Mouse (Mus musculus): ENCODE measurements around the gene Rab34.
A peak's percentile ranks its signal among the peaks of the same experiment; 100 is the strongest.

Gene Rab34

DNA sequence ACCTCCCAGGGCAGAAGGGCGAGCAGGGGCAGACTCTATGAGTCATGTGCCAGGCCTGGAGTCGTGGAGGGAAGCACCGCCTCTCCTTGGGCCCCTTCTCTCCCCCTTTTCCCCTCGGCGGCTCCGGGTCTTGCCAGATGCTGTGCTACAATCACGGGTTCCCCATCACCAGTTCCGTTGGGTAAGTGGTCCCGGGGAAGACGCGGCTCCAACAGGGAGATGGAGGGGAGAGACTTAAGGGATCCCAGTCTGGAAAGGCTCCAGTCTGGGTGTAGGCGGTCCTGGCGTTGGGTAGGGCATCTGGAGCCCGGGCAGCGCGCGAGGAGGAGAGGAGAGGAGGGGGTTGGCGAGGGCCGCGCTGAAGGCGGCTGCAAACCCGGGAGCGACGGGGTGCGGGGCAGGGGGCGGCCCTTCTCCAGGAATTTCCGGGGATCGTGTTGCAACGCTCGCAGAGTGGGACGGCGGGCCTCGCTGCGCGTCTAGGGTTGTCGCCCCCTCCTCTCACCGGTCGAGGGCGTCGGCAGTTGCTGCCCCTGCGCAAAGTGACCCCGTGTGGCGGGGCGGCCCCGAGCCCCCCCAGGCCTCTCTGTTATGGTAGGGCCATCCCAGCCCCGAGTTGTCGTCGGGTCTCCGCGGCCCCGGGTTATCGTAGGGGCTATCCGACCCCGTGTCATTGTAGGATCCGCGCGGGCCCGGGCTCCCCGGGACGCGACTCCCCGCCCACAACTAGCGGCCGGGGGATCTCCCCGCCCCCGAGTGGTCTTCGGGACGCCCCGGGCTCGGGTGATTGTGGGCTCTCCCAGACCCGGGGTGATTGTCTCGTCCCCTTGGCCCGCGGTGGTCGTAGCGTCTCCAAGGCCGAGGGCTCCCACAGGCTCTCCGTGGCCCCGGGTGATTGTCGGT, at the start of gene Rab34:
TSS of gene Rab34 (plus strand) at position 100 of the 903 bp plus-strand sequence.
- peak; percentile 88 for DNase-seq (ENCODE audit: extremely low read depth, insufficient read length, low spot score)

DNA sequence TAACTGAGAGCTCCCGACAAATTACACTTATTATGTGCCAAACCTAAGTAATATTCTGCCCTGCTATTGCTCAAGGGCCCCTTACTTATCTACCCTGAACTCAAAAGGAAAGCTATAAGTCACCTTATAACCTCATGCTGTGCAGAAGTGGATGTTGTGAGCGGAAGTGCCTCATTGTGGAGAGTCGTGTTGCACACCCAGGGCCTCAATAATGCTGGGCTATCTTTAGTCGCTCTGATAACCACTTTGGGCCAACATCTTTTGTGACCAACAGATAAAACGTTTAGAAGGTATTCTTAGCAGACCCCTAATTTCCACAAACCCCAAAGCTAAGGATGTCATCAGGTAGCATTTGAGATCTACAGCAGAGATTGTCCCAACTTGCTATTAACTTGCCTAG, 47.6 kb upstream of the Rab34 start:
- no peak for DNase-seq (ENCODE audit: extremely low read depth, insufficient read length, low spot score)

DNA sequence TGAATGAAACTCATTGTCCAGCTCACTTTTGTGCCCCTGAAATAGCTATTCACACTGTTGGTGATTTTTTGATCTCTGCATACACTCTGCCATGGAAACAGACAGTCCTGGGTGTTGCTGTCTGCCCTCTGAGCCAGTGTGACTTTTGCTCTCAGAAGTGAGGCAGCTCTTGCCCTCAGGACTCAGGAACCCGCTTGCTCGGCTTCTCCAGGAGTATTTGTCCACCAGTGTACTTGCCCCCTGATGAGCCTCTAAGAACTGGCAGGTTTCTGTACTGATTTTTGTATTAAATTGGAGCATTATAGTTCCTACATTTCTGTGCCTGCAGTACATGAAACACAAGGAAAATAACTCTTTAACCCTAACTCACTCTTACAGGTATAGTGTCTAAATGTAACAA, 44.7 kb upstream of the Rab34 start:
- no peak for DNase-seq (ENCODE audit: extremely low read depth, insufficient read length, low spot score)

DNA sequence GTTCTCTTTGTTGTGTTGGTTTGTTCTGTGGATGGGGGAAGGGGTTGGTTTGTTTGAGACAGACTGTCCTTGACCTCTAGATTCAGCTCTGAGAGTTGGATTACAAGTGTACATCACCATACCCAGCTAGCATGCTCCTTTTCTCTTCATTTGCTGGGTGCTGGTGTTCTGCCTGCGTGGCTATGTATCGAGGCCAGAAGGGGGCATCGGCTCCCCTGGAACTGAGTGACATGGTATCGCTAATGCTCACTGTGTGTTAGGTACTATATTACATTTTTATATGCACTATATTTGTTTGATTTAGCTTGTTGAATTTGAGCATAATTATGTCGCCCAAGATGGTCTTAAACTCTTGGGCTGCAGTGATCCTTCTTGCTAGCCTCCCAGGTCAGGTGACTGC, 42.1 kb upstream of the Rab34 start:
- no peak for DNase-seq (ENCODE audit: extremely low read depth, insufficient read length, low spot score)

DNA sequence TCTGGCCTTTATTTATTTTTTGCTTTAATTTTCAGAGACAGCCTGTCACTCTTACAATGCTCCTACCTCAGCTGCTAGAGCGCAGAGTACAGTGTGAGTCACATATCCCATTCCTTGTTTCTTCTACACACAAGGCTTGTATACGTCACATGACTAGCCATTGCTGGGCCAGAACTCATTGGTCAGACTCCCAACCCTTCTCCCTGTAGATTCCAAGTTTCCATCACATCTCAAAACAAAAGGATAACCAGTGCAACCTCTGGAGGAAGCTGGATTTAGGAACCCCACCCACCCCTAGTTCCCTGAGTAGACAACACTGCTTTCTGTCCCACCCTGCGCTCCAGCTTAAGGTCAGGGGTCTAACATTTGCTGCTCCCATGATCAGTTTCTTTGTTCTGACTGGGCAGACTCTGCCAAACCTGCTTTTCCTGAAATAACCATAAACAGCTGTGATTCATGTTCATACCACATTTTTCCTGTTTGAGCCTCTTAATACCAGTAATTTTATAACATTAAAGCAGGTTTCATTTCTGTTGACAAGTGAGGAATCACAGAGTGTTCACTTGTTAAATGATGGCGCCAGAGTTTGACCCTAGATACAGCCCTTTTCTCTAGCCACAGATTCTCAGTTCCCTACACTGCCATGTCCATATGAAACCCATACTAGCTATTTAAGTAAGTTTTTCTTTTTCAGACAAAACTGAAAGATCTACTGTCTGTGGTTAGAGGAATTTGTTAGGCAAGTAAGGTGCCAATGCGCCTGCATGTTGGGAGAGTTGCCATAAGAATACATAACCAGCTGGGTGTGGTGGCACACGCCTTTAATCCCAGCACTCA, 41.3 kb upstream of the Rab34 start:
- no peak for DNase-seq (ENCODE audit: extremely low read depth, insufficient read length, low spot score)

DNA sequence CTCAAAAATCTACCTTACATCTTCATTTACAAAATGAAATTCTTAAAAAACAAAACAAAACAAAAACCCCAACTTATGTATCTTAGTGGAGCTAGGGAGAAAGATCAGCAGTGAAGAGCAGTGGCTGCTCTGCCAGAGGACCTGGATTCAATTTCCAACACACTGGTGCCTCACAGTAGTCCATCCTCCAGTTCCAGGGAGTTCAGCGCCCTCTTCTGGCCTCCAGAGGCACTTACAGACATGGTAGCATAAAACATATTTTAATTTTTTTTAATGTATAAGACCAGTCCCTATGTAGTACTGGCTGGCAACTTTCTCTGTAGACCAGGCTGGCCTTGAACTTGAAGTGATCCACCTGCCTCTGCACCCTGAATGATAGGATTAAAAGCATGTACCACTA, 37.1 kb upstream of the Rab34 start:
- no peak for DNase-seq (ENCODE audit: extremely low read depth, insufficient read length, low spot score)

DNA sequence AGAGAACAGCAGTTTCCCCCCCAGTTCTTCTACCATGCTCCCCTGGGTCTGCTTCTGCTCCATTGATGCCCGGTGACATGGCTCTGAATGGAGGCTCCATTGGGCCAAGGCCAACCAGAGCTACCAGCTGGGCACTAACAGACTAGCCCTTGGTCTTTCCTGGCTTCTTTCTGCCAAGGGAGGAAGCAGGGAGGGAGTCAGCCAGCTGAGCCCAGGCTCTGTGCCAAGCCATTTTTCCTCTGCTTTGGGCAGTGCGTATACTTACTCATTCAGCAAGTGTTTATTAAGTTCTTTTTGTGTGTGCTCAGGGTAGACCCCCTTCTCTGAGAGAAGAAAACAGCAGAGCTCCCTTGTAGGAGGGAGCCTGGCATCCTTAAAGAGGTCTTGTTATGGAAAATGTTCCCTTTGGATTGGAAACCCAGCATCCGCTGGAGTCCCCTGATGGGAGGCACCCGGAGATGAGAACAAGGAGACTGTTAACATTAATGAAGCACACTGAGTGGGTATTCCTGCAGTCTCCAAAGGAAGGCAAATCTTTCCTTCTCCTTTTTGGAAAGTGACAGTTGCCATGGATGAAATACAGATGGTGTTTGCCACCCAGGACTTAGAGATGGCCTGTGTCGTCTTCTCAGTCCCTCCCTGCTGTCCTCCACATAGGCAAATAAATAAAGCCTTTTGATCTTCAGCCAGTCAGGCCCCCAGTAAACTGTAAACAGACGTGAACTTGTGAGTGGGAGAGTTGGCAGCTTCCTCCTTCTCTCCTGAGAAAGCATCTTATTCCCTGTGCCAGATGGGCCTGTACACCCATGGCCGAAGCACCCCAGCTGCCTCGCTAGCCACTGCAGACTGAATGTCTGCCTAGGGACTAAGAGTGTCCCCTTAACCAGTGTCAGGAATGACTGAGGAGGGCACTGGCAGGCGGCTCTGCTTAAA, 35.7 kb upstream of the Rab34 start:
- DNase-seq (ENCODE audit: extremely low read depth, insufficient read length, low spot score) = no peak

DNA sequence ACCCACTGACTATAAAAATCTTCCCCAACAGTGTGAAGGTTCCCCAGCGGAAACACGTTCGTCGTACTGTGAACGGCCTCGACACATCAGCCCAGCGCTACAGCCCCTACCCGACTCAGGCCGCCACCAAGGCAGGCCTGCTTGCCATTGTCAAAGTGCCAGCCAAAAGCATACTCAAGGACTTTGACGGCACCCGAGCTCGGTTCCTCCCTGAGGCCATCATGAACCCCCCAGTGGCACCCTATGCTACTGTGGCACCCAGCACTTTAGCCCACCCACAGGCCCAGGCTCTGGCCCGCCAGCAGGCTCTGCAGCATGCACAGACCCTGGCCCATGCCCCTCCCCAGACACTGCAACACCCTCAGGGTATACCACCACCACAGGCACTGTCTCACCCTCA, 34.5 kb upstream of the Rab34 start:
- no peak for DNase-seq (ENCODE audit: extremely low read depth, insufficient read length, low spot score)

DNA sequence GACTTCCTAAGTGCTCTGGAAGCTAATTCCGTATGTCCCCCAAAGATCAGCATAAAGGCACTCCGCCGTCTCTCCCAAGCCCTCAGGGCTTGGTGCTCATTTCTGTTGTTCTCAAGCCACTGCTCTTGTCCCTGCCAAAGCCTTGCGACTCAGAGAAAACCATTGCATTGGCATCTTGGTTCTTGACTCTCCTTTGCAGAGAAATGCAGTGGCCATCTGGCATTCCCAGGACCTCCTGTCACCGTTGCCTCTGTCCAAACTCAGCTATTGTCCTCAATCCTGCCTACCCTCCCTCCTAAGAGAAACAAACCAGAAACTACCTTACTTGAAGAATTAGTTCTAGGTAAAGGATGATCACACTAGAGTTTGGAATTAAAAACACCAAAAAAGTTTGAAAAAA, 32.6 kb upstream of the Rab34 start:
- no peak for DNase-seq (ENCODE audit: extremely low read depth, insufficient read length, low spot score)

DNA sequence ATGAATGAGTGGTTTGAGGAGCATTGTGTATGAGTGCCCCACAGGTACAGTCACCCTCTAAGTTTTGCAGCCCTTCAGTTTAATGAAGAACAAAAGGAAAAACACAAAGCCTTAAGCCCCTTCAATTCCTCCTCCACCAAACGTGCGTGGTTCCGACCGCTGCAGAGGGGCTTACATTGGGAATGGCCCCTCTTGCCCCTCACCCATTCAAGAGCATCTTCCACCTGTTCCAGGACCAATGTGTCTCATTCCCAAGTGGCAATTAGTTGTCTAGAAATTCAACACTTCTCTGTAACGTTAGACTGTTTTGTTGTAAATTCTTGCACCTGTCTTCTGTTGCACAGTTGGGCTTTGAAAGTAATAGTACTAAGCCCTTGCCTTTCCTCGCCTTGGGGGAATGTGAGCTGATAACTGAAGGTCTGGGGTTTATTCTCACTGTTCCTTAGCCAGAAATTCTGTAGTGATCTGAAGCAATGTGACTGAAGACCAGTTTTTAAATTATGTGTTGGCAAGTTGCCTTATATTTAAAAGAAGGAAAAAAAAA, 32.0 kb upstream of the Rab34 start:
- DNase-seq (ENCODE audit: extremely low read depth, insufficient read length, low spot score) = no peak

DNA sequence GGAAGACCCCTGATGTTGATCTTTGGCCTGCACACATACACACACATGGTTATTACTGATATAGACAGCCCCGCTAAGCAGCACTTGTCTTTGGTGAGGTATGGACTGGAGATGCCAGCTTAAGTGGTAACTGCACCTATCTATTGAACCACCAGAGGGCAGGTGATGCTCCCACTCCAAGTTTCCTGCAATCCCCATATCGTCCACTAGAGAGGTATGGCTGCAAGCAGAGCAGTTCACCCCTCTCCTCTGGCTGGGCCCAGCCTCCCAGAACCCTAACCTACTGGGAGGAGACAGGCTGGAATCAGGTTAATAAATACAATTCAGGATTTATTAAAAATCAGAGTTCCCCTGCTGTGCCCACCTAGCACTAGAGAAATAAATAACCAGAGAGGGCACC, 29.1 kb upstream of the Rab34 start:
- DNase-seq (ENCODE audit: extremely low read depth, insufficient read length, low spot score) = peak; percentile 67

DNA sequence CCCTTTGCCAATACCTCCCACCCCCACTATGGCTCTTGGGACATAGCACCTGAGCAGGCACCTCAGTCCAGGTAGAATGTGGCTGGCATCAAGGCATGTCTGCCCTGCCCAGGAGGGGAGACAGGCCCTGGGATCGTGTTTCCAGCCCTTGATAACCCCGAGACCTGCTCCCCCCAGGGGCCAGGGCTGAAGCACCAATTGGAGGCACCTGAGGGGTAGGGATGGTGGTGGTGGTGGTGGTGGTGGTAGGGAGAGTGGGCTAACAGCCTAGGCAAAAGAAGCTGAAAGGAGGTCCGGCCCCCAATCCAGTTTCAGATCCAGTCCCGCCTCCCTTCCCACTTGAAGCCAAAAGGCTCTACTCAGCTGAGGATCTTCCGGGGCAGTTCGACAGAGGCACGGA, 28.7 kb upstream of the Rab34 start:
- no peak for DNase-seq (ENCODE audit: extremely low read depth, insufficient read length, low spot score)

DNA sequence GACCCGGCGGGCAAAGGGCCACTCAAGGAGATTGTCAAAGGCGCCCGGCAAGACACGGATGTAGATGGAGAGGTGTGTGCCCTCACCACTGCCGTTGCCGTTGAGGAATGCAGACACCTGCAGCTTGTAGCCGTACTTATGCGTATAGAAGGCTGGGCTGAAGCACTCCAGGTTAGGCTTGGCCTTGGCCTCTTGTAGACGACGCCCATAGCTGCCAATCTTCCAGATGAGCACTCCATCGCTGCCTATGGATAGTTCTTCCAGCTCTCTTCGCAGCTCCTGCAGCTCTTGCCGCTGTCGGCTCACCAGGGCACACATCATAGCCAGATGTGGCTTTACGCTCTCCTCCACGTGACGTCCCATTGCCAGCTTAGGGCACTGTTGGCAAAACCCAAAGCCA, 28.1 kb upstream of the Rab34 start:
- no peak for DNase-seq (ENCODE audit: extremely low read depth, insufficient read length, low spot score)

DNA sequence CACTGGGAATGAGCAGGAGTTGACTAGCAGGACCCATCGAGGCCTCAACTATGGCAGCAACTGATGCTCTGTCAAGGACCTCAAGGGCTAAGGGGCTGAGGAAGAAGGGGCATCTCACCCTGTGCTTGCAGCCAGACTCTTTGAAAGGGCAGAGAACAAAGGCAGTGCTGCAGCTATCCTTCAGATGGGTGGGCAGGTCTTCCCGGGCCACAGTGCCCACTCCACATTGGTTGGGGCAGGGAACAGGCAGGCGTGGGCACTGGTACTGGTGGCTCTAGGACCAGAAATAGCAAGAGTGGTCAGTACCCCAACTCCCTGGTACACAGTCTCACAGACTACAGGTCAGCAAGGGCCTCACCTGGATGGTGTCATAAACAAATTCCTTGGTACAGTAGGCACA, 27.6 kb upstream of the Rab34 start:
- no peak for DNase-seq (ENCODE audit: extremely low read depth, insufficient read length, low spot score)

DNA sequence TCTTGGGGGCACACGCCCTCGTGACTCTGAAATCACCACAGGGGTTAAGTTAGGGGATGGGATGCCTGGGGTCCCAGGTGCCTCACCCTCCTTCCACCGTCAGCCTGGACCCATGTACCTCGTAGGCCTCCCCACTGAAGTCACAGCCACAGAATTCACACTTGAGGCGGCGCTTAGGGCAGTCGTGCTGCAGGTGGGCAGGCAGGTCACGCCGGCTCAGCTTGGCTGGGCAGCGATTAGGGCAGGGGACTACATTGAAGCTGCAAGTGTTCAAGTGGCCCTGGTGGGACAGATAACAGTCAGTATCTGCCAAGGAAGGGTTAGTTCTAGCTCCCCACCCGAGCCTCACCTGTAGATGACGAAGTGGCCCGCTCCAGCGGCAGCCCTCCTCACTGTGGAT, 27.1 kb upstream of the Rab34 start:
- DNase-seq (ENCODE audit: extremely low read depth, insufficient read length, low spot score) = no peak

DNA sequence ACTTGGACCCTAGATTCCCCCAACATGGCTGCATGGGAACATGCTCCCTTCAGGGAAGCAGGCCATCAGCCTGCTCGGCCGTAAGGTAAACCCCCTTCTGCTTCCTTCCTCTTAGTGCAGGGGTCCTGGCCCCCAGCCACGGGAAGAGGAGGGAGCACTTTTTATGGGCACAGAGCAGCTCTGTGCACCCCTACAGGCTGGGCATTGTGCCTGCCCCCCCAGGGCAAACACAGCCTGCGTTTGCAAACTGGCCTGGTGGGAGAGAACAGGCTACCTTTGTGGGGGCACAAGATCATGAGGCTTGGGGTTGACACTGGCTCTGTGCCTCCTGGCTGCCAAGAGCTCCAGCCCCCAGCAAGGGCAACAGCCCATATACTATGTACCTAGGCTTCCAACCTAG, 26.3 kb upstream of the Rab34 start:
- no peak for DNase-seq (ENCODE audit: extremely low read depth, insufficient read length, low spot score)

DNA sequence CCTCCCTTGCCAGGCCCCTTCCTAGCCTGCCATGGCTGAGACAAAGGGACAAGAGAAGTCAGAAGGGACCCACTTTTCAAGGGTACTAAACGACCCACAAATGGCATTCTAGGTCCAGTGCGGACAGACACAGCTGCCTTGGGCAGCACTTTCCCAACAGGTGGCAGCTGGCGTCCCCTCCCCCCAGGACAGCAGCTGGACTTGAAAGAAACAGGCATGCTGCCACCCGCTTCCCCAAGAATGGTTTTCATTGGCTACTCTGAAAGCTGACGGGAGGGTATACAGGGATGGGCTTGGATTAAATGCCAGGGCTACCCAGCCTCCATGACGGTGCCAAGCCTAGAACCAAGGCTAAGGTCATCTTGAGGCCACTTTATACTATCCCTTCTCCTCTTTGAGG, 25.7 kb upstream of the Rab34 start:
- DNase-seq (ENCODE audit: extremely low read depth, insufficient read length, low spot score) = no peak

DNA sequence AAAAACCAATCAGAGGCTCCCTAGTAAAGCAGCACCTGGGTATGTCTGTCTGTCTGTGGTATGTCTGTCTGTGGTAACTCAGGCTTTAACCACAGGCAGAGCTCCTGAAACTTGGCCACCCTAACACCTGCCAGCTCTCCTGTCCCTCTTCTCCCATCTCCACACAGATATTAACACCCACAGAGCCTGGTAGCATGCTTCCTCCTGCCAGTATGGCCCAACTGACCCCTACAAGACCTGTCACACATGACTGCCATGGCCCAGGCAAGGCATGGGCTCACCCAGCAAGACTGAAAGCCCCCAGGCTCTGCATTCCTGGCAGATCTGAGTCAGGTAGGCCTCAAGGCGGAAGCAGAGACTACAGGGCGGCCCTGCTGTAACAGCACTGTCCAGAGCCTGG, 25.2 kb upstream of the Rab34 start:
- no peak for DNase-seq (ENCODE audit: extremely low read depth, insufficient read length, low spot score)

DNA sequence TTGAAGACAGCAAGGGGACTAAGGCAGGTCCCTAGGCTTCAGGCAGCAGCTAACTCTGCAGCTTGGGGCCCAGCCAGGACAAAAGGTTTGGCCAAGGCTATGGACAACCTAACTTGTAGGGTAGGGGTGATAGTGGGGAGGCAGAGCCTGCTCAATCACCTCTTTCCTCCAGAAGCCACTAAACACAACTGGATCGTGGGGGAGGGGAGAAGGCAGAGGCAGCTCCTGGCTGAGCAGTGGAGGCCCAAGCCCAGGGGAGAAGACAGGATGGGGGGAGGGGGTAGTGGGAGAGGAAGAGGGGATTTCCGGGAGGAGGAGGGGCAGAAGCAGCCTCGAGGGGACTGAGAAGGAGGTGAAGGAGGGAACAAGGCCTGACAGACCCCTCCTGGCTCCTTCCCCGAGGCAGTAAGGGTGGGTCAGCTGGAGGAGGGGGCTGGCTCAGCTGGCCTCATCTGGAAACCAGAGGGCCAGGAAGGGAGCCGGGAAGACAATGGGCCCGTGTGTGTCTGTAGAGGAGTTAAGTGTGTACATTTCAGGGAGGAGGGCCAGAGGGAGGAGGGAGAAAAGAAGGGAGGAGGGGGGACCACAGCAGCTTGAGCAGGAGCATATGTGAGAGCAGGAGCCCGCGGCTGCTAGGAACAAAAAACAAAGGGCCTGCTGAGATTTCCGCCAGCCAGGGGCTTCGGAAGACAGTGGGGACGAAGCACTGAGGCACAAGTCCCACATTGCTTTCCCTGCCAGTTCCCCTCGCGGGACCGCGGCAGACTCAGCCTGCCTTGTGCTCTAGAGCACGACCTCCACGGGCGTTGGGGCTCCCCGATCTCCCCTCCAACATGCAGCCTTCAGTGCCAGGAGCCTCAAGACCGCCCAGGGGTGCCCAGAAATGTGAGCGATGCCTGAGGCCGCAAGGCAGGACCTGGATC, 24.3 kb upstream of the Rab34 start:
- peak; percentile 67 for DNase-seq (ENCODE audit: extremely low read depth, insufficient read length, low spot score)

DNA sequence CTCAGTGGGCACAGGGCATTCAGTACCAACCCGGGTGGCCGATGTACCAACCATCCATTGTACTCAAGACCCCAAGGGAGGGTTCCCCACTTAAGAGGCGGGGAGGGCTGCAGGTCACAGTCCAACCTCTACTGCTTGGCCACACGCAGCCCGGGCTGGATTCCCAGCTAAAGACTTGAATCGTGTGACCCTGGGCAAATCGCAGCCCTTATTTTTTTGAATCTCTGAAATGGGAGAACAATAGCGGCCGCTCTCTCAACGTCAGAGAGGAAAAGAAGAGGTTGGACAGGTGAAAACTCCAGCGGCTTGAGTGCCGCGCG, 23.7 kb upstream of the Rab34 start:
- no peak for DNase-seq (ENCODE audit: extremely low read depth, insufficient read length, low spot score)
